Mouse (Mus musculus) layer of hippocampus, adult 18-20 months (tissue): Measurements from ENCODE around the gene Jarid2. TPM values are rescaled to one million over a fixed set of nuclear protein-coding genes. Genes with fewer than 3 reads are reported as not detected.
A peak's percentile ranks its signal among the peaks of the same experiment; 100 is the strongest.
"Not testable (repeated sequence)": the region's sequence is repeated elsewhere in the genome, so short reads cannot be mapped to it uniquely, and the experiment has no call there.

Experiments used
- DNase-seq, 2 experiments: peaks; one replicate each; pipeline ENCODE4 v3.0.0; 2022; ENCODE audit warnings: low spot score in 2 of 2
- long read RNA-seq: library from polyadenylated mRNA; stranded (forward); transcript quantifications from one replicate; pipeline ENCODE4 v2.0.0, GENCODE M21; 2021
- total RNA-seq, 2 experiments: library from RNA; stranded (reverse); gene quantifications; 2 replicates each; pipeline ENCODE4 v1.2.3; 2021

The Jarid2 gene
- total RNA-seq = 10 to 100 TPM; 26.1 to 29.3 TPM
- long read RNA-seq, full-length matches to known transcripts = 2 of 16 reads
- long read RNA-seq, partial matches to known transcripts = 2 of 16 reads
- long read RNA-seq, other reads (novel, unspliced or antisense) = 12 of 16 reads

DNA sequence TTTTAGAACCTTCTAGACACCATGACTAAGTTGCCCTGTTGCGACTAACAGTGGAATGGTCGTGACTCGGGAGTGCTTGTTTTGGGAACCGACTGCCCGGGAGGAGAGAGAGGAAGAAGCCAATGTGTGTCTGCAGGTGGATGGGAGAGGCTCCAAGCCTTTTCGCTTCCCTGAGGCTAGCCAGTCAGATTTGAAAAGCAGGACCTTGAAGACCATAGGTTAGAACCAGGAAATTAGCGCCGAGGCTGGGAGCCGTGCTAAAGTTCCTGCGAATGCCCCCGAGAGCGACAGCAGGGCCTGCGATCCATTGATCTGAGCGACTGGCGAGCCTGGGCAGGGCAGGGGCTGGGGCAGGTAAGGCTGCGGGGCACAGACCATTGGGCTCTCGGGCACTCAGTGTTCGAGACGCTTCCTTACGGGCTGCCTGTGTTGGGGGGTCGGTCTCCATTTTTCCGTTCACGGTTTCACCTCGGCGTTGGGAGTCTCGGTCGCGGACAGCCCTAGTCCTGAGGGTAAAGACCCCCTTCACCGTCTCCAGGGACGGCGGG lies at the start of gene Jarid2:
Jarid2 (plus strand) TSS at position 51 of the 548 bp plus-strand sequence.
- peak in 1 of 2 experiments; percentile 23 for DNase-seq

DNA sequence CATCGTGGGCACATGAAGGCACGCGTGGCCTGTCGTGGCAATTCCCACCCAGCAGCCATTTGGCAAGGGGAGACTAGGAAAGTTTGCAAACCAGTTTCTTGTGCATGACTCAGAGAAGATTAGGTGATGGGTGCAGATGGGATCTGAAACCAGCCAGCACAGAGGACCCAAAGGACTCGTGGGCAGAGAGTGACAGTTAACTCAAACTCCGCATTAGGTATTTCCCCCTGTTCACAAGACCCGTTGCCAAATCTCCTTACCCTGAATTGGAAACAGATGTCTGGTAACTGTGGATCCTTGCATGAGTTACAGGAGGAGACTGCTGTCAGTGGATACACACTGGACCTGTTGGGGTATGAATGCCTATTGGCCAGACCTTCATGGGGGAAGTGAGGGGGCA lies 48.2 kb upstream of the Jarid2 start:
- DNase-seq = no peak

DNA sequence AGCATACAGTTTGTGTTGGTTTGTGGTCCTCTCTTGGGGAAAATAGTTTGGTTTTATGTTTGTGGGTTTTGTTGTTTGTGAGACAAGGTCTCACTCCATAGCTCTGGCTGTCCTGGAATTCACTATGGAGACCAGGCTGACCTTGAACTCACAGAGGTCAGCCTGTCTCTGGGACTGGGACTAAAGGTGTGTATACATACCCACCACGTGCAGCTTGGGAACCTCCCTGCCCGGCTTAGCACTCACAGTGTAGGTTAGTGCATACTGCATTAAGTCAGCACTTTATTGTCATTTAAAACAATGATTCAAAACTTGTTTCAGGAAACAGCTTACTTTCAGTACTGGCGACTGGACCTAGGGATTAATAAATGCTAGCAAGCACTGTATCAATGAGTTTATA lies 41.1 kb upstream of the Jarid2 start:
- no peak for DNase-seq

DNA sequence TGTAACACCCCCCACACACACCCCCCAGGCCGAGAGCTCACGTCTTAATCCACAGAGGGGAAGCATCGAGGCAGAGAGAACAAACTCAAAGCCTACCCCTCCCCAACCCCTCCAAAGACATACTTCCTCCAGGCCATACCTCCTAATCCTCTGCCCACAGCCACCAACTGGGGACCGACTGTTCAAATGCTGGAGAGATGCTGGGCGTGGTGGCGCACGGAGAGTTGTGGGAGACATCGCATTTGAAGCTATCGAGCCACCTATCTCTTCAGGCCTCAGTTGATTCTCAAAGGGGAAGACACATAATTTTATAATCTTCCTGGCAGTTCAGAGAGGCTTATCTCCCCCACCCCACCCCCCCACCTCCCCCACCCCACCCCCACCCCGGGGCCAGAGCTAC lies 31.6 kb upstream of the Jarid2 start:
- no peak for DNase-seq

DNA sequence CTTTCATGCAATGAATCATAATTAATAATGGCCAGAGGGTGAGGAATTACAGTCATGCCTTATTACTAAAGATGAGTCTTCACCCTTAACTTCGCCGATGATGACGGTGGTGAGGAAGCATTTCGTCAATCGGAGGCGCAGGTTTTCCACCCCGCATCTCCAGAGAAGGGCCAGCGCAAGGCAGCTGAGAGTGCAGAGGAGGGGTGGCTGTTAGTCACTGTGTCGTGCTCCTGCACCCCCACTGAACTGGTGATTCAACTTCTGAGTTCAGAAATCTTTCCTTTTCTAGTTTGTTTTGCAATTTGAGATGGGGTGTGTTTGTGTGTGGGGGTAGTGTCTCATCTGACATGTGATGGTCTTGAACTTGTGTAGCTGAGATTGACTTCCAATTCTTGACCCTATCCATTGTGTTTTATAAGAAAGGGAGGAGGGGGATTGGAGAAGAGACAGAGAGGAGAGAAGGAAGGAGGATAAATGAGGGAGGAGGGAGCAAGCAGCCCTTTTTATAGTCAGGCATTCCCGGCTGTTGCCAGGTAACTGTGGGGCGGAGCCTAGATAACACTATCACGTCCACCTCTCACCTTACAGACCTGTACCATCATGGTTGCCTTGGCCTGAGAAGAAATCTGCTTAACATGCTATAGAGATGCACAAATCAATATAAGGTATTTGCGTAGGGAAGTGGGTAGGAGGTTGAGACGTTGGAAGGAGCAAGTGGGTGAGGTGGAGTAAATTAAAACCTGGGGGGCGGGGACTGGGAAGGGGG lies 25.1 kb upstream of the Jarid2 start:
- no peak for DNase-seq

DNA sequence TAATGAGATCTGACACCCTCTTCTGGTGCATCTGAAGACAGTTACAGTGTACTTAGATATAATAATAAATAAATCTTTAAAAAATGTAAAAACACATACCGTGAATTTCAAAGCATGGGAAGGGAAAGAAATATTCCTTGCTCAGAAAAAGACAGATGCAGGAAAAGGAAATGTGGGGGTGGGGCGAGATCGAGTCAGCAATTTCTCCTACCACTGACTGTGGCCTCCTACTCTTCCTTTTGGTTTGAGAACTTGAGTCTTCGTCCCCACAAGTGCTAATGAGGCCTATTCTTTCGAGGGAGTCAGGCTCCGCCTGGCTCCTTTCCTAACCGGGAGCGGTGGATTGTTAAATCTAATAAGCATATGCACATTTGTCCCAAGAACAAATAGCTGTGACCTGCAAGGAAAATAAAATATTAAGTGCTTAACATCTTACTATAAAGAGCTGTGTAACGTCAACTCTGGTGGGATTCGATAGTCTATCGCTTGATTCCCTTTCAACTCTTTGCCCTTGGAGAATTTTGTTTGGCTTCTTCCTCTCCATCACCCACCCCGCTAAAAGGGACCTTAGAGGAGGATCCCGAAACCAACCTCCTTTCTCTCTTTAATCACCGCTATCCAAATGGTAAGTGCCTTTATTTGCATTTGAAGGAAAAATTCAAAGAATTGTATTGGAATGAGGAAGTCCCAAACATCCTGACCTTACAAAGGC lies 24.1 kb upstream of the Jarid2 start:
- peak in 1 of 2 experiments; percentile 24 for DNase-seq

DNA sequence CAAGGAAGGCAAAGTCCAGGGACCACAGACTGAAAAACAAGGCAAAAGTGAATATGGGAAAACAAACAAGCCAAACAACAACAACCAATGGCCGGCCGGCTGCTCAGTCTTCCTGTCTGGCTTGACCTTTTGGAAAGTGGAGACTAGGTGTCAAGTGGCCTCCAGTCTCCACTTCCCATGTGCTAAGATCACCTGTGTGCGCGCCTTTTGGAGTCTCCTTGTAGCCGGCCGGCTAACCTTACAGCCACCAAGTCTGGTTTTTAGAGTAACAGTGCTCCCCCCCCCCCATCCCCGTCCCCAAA lies 23.6 kb upstream of the Jarid2 start:
- no peak for DNase-seq

DNA sequence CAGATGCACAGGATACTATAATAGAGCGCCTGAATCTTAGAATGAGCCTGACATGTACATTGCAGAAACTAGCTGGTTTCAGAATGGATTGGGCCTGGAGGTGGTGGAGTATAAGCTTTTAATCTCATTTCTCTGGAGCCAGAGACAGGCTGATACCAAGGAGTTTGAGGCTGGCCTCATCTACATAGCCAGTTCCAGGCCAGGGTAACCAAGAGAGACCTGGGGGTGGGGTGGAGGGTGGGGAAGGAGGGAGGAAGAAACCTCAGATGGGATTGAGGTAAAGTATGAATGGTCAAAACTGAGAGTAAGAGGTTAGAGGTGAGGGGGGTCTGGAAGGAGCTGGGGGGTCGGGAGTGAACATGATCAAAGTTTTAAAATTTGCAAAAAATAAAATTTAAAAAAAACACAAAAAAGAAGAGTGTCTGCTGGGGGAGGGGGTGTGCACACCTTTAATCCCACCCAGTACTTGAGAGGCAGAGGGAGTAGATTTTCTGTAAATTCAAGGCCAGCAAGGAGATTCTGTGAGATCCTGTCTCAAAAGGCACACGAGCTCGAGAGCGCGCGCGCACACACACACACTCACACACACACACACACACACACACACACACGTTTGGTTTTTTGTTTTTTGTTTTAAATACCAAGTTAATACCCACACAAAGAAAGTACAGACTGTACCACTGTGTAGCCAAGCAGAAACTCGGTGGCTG lies 22.9 kb upstream of the Jarid2 start:
- DNase-seq = no peak

DNA sequence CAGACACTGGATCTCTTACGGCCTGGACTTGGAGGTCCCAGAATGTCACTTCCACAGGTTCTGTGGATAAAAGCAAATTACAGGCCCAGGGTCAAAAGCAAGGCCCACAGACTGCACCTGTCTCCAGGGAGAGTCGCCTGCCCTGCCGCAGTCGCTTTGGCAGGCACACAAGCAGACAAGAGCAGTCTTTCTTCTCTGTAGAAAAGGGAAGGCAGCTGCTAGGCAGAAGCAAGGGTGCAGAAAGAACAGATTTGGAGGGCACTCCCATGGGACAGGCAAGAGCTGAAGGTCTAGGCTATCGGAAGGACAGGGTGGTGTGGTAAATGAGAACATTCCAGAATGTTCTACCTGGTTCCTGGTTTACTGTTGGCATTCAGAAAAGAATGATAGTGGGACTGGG lies 22.1 kb upstream of the Jarid2 start:
- no peak for DNase-seq

DNA sequence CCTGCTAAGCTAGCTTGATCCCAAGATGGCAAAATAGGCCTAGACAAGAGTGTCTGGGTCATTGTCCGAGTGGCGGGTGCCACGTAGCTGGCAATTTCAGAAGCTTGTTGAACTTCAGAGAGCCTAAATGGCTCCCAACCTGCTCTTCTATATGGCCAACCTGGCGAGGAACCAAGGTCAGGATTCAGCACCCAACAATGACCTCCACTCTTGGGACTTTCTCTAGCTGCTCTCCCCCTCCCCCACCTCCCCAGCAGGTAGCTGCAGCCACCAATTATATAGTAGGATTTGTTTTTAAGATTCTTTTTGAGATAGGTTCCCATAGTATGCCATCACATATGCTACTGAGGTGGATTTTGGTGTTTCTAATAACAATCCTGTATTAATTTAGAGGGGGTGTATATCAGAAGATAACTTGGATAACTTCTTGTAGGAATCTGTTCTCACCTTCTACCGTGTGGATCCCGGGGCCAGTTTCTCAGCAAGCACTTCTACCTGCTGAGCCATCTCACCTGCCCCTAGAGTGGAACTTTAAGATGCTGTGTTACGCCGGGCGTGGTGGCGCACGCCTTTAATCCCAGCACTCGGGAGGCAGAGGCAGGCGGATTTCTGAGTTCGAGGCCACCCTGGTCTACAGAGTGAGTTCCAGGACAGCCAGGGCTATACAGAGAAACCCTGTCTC lies 20.8 kb upstream of the Jarid2 start:
- DNase-seq = no peak

DNA sequence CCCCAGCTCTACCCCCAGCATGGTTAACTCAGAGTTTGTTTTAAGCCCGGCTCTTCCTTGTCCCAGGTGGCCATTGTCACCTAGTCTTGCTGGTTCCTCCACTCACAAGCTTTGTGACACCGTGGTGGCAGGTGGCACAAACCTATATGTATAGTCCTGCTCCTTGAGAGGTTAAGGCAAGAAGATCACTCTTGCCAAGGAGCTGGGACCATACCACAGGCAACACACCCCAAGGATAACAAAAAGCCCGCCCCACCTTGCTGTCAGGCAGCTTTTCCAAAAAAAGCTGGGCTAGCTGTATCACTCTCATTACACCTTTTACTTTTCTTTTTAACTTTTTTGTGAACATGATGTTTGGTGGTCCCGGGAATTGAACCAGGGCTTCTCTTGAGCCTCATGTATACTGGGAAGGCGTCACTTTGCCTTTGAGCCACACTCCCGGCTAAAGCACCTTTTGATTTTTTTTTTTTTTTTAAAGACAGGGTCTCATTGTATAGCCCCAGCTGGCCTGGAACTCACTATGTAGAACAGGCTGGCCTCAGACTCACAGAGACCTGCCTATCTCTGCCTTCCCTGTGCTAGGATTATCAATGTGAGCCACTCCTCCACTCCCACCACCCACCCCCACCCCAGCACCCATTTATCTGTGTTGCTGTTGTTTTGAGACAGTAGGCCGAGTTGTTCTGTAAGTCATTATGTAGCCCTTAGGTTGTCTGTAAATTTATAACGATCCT lies 19.4 kb upstream of the Jarid2 start:
- no peak for DNase-seq

DNA sequence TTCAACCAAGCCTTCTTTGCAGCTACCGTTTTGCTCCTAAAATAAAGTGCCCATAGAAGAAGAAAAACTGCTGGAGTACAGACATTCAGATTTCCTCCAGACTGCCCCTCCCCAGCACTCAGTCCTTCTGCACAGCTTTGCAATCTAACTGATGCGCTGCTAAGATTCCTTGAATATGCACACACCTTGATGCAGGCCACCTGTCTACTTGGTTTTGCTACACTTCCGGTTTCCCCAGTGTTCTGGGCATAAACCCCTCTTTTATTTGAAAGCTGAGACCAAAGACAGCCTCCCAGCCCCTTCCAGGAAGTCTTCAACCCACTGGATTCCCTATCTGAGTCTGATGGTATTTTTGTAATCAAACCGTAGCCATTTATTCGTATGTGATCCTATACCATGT lies 18.2 kb upstream of the Jarid2 start:
- no peak for DNase-seq

DNA sequence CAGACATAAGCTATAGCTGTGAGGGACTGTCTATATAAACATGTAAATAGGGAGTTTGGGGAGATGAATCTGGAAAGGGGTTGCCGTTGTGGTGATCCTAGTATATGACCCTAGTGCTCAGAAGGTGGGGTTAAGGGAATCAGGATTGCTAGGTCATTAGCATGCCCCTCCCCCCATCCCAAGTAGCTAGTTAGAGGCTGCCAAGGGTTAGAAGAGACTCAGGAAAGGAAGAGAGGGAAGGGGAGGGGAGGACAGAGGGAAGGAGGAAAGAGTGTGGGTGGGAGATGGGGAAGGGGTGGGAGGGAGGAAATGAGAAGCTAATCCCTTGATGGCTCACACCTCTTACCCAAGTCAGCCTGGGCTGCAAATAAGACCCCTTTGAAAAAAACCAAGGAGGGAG lies 17.4 kb upstream of the Jarid2 start:
- no peak for DNase-seq

DNA sequence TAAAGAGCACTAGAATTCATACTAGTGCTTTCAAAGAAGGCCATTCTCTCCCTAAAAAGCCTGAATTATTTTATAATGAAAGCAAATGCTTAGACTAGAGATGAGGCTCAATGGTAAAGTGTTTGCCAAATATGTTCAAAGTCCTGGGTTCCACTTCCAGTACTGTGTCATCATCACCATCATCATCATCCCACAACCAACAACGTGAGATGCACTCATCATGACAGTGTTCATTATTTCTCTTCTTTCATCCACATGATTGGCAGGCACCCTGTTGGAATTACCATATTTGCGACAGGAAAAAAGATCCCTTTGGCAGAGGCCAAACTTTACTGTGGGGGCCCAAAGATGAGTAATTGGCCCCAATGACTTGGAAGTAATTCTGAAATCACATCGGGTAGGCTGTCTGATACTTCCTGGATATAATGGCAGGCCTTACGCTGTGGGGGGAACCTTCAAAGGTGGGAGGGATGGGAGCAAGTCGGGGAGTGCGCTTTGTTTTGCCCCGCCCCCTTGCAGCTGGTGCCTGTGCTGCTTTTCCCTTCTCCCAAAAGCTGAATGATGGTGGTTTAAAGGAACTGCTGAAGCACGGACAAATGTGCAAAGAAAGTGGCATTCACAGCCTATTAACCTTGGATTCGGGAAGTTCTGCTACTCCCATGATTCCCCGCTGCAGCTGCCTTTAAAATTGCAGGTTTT lies 13.9 kb upstream of the Jarid2 start:
- peak in 1 of 2 experiments; percentile 29 for DNase-seq

DNA sequence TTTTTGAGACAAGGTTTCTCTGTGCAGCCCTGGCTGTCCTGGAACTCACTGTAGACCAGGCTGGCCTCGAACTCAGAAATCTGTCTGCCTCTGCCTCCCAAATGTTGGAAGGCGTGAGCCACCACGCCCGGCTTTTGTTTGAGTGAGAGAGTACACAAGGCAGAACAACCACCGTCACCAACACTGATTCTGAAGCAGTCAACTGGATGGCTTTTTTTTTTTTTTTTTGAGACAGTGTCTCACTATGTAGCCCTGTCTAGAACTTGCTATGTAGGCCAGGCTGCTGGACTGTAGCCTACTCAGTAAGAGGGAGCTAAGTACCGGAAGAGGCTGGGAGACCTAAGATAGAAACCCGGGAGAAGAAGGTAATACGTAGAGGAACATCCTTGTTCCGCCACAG lies 11.4 kb upstream of the Jarid2 start:
- DNase-seq = no peak

DNA sequence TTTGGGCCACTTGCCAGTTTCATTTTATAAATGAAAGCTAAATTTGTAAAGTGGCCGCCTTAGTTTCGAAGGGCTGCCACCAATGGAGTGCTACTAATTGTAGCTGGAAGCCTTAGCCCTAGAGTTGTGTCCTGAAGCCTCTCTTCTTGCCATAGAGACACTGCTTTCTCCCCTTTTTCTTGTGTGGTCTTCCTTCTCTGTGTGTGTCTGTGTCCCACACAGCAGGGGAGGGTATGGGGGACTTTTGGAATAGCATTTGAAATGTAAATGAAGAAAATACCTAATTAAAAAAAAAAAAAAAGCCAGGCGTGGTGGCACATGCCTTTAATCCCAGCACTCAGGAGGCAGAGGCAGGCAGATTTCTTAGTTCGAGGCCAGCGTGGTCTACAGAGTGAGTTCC lies 10.8 kb upstream of the Jarid2 start:
- not testable (repeated sequence) for DNase-seq

DNA sequence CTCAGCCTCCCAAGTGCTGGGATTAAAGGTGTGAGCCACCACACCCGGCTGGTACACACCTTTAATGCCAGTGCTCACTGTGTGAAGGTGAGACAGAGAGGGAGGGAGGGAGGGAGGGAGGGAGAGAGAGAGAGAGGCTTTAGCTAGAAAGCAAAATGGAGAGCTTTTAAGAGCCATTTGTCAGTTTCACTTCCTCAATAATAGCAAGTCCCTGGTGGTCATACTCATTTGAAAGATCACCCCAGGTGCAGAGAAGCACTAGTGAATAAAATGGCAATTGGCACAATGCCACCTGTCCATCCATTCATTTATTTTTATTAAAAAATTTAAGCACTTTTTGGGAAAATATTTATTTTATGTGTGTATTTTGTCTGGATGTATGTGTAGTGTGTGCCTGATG lies 9.2 kb upstream of the Jarid2 start:
- DNase-seq = no peak

DNA sequence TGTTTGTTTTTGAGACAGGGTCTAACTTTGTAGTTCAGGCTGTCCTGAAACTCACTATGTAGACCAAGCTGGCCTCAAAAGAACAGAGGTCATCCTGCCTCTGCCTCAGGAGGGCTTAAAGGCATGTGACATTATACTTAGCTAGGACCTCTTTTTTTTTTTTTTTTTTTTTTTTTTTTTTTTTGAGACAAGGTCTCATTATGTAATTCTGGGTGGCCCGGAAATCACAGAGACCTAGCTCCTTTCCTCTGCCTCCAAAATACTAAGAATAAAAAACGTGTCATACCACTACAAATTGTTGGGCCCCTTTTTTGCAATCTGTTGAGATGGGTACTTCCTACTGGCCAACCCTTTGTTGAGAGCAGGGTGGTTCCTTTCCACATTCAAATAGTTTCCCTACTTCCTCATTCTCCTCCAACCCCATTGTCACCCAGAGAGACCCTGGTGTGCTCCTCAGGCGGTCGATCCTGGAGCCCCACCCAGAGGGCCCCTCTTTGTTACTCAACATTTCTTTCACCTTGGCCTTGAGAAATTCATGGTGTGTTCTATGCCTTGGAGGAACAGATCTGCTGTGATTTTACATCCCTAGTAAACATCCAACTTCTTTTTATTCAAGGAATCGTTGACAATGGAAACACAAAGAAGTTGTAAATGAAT lies 7.3 kb upstream of the Jarid2 start:
- DNase-seq = no peak

DNA sequence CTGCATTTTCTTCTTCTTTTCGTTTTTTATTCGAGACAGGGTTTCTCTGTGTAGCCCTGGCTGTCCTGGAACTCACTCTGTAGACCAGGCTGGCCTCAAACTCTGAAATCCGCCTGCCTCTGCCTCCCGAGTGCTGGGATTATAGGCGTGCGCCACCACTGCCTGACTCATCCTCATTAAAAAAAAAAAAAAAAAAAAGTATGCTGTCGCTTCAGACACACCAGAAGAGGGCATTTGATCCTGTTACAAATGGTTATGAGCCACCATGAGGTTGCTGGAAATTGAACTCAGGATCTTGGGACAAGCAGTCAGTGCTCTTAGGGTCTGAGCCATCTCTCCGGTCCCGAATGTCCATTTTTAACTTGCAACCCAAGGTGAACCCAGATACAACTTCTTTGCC lies 5.8 kb upstream of the Jarid2 start:
- not testable (repeated sequence) for DNase-seq
